Mouse (Mus musculus): ENCODE measurements around the gene Zfp324. TPM values are rescaled to one million over a fixed set of nuclear protein-coding genes. Genes with fewer than 3 reads are reported as not detected.
A peak's percentile ranks its signal among the peaks of the same experiment; 100 is the strongest.

Gene Zfp324
- polyA plus RNA-seq, 1 experiment from 2014 or later = 14.2 TPM

DNA sequence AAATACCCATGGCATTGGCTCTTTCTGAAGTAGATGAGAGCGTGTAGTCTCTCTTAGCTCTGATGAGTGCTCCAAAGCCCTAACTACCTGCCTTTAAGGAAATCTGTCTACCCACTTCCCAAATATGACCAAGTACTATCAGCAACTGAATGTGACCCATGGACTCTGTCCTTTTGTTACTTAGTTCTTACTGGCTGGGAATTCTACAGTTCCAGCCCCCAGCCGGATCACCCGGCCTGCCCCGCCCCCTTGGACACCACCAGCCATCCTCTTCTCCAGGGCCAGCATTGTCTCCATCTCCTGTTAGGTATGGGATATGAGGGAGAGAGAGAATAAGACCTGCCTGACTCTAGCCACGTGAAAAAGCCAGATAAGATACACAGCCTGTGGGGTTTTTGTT, 32.4 kb downstream of the Zfp324 start, which contains the start of gene Slc27a5:
Gene Slc27a5 (minus strand): TSS at position 140 of the 400 bp plus-strand sequence.
- no peak within 1 kb of the TSS for H3K9ac ChIP-seq
- no peaks in the 10 kb centered on the region for H3K9me3 ChIP-seq
- H3K27ac ChIP-seq = no peak within 1 kb of the TSS
- no peaks in the 10 kb centered on the region for H3K27me3 ChIP-seq
- no peak for ATAC-seq (ENCODE audit: insufficient number of reproducible peaks, insufficient read depth, low FRiP score, low TSS enrichment, low read depth)
- no peaks in the 10 kb centered on the region for H3K4me1 ChIP-seq
- no peak within 1 kb of the TSS for H3K4me3 ChIP-seq
- no peaks in the 10 kb centered on the region for H3K36me3 ChIP-seq
- no peak within 1 kb of the TSS for H3K4me2 ChIP-seq
- 74% methylated on average over 5 of the region's 5 CpGs for WGBS

DNA sequence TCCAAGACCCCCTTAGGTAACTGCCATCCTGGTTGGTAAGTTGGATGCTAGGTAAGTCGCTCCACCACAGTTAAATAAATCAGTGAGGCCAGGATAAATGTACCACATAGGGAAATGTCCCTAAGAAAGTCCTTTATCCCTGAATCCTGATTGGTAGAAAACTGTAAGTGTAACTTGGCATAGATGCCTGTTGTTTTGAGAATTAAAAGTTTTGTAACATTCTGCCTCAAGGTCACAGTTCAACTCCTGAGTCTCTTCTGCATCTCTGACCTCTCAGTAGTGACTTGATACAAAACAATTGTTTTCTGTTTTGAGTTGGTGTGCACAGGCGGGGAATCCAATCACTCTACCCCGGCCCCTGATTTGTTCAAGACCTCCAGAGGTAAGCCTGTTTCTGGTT, 33.2 kb downstream of the Zfp324 start, which contains the start of gene Trim28:
Gene Trim28 (plus strand): TSS at position 264 of the 400 bp plus-strand sequence.
- Histone ChIP-seq H3K36me3 (peaks cover 7% of the 10 kb centered on the region), H3K4me1 (no peaks in the 10 kb centered on the region), H3K27ac (no peak within 1 kb of the TSS), H3K4me3 (no peak within 1 kb of the TSS), H3K27me3 (no peaks in the 10 kb centered on the region), H3K4me2 (no peak within 1 kb of the TSS), H3K9ac (no peak within 1 kb of the TSS), H3K9me3 (no peaks in the 10 kb centered on the region)
- ATAC-seq (ENCODE audit: insufficient number of reproducible peaks, insufficient read depth, low FRiP score, low TSS enrichment, low read depth) = no peak
- WGBS = 67% methylated on average over 3 of the region's 3 CpGs

DNA sequence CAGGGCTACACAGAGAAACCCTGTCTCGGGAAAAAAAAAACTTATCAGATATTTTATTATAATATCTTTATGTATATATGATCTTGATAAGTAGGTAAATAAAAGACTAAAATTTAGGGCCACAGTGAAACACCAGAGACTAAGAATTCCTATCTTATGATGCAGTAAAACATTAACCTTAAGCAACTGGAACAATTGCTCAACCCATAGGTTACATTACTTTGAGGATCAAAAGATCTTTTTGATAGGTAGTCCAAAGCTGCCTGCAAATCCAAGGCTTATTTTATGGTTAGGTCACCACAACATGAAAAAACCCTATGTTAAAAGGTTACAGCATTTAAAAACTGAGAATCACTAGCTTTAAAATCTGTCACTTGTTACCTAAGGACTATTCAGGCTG, 35.9 kb downstream of the Zfp324 start:
- Histone ChIP-seq H3K4me2 (no peak overlapping the region), H3K4me1 (no peaks in the 10 kb centered on the region), H3K27ac (no peak overlapping the region), H3K36me3 (peaks cover 30% of the 10 kb centered on the region), H3K4me3 (no peak overlapping the region), H3K9me3 (no peaks in the 10 kb centered on the region), H3K9ac (no peak overlapping the region), H3K27me3 (no peaks in the 10 kb centered on the region)
- WGBS = 62% methylated on average over 1 of the region's 1 CpGs
- no peak for ATAC-seq (ENCODE audit: insufficient number of reproducible peaks, insufficient read depth, low FRiP score, low TSS enrichment, low read depth)

DNA sequence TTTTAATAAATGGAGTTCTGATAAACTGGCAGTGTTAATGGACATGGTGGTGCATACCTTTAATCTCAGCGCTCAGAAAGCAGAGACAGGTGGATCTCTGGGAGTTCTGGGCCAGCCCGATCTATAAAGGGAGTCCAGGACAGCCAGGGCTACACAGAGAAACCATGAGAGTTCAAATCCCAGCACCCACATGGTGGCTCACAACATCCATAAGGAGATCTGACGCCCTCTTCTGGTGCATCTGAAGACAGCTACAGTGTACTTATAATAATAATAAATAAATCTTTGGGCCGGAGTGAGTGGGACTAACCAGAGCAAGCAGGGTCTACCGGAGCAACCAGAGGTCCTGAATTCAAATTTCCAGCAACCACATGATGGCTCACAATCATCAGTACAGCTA, 37.7 kb downstream of the Zfp324 start:
- H3K9me3 ChIP-seq = no peaks in the 10 kb centered on the region
- no peak for ATAC-seq (ENCODE audit: insufficient number of reproducible peaks, insufficient read depth, low FRiP score, low TSS enrichment, low read depth)

DNA sequence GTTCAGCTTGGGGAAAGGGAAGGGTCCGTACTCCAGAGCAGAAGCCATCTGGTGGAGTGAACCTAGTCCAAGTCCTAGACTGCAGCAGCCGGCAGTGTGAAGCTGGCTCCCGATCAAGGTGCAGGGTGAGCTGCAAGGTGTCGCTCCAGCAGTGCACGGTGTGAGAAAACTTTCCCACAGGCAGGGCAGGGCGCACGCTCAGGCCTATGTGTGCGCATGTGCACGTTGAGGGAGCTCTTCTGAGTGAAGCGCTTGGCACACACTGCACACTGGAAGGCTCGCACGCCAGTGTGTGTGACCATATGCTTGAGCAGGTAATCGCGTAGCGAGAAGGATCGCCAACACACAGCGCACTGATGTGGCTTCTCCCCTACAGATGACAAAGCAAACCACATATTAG, 40.4 kb downstream of the Zfp324 start:
- Histone ChIP-seq H3K4me1 (peaks cover 22% of the 10 kb centered on the region), H3K27me3 (peaks cover 8% of the 10 kb centered on the region; the same call in 1 of the 2 replicates), H3K27ac (no peak overlapping the region), H3K9me3 (no peaks in the 10 kb centered on the region), H3K4me3 (no peak overlapping the region), H3K4me2 (no peak overlapping the region), H3K9ac (no peak overlapping the region), H3K36me3 (peaks cover 46% of the 10 kb centered on the region)
- ATAC-seq (ENCODE audit: insufficient number of reproducible peaks, insufficient read depth, low FRiP score, low TSS enrichment, low read depth) = no peak
- 88% methylated on average over 17 of the region's 17 CpGs for WGBS

More for the DNA sequence above, 37.7 kb downstream of the Zfp324 start:
- 73% methylated on average over 5 of the region's 5 CpGs for WGBS
- Histone ChIP-seq H3K27ac (no peak overlapping the region), H3K9ac (no peak overlapping the region), H3K4me1 (peaks cover 9% of the 10 kb centered on the region), H3K36me3 (peaks cover 46% of the 10 kb centered on the region), H3K4me3 (no peak overlapping the region), H3K4me2 (no peak overlapping the region), H3K27me3 (peaks cover 8% of the 10 kb centered on the region; the same call in 1 of the 2 replicates)

DNA sequence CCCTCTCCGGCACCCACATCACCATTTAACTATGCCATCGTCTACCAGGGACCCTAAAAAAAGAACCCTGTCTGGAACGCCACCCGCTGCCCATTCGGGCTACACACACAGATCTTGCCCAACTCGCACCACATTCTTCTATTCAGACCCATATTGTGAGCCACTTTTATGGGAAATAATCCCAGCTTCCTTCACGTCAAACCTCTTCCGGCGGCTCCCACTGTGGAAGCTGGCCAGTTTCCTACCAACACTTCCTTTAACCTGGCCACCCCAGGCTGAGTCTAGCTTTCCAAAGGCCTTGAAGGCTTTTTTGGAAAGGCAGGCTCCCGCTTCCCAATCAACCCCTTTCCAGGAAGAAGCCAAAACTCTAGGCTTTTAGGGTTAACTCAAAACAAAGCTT, 40.9 kb downstream of the Zfp324 start:
- 87% methylated on average over 10 of the region's 10 CpGs for WGBS
- Histone ChIP-seq H3K9ac (no peak overlapping the region), H3K9me3 (no peaks in the 10 kb centered on the region), H3K4me3 (no peak overlapping the region), H3K4me2 (no peak overlapping the region), H3K4me1 (peaks cover 22% of the 10 kb centered on the region), H3K27ac (no peak overlapping the region), H3K36me3 (peaks cover 46% of the 10 kb centered on the region), H3K27me3 (peaks cover 8% of the 10 kb centered on the region; the same call in 1 of the 2 replicates)
- ATAC-seq (ENCODE audit: insufficient number of reproducible peaks, insufficient read depth, low FRiP score, low TSS enrichment, low read depth) = no peak

DNA sequence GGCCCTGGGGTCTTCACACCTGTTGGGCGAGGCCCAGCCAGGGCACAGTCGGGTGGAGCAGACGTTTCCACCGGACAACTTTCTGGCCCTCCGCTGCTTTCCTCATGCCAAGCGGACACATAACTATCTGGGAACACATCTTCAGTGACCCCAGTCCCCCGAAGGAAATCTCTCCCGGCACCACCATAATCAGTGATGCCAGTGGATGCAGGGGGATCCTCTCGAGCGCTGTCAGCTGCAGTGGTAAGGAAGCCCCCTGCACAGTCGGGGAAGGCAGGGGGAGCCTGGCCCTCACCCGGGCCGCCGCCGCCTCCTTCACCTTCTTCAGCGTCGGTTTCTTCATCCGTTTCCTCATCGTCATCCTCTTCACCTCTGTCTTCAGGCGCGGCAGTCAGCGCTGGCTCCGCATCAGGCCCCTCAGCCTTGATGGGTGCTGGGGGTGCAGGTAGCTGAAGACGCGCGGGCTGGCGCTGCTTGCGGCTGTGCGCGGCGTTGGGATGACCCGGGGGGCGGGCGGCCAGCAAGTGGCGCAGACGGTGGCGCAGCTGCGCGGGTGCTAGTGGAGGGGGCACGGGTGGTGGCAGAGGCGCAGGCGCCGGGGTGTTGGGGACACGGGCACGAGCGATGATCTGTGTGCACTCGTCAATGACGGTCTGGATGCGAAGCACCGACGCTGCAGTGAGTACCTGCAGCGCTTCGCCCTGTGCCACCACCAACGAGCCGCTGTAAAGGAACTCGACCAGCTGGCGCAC, 41.9 kb downstream of the Zfp324 start:
- Histone ChIP-seq H3K4me3 (no peak overlapping the region), H3K4me2 (peak overlapping the region; percentile 75), H3K9ac (peak overlapping the region; percentile 87), H3K36me3 (peaks cover 46% of the 10 kb centered on the region), H3K4me1 (peaks cover 22% of the 10 kb centered on the region), H3K27ac (no peak overlapping the region), H3K9me3 (no peaks in the 10 kb centered on the region), H3K27me3 (peaks cover 8% of the 10 kb centered on the region; the same call in 1 of the 2 replicates)
- WGBS = 50% methylated on average over 57 of the region's 57 CpGs
- ATAC-seq (ENCODE audit: insufficient number of reproducible peaks, insufficient read depth, low FRiP score, low TSS enrichment, low read depth) = no peak

DNA sequence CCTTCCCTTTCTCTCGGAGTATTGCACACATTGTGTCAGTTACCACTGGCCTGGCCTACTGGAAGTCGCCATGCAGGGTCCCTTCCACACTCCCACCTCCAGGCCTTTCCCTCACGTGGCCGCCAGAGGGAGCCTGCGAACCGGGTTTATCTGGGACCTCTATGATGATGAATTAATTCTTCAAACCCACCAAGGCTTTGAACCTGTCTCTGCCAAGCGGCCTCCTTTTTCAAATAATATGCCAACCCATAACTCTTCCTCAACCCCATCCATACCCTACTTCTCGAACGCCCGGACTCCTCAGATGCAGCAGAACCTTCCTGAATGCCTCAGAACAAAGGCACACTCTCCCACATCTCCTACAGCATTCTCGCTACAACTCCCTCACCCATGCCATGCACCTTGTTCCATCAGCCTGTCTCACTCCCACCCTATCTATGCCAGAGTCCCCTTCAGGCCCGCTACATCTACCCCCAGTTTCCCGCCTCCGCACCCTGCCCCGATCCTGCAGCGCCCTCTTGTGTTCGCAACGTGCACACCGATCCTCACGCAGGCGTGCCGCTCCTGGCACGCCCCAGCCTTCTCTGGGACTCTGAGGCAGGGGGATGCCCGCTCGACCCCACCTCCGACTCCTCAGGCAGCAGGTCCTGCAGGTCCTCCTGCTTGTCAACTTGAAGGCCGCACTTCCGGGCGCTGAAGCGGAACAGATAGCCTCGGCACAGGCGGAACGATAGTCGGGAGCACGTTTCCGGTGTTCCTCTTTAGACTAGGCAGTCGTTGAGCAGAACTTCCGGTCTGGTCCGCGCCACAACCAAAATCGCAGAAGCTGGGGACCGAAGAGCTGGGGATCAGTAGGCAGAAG, 43.7 kb downstream of the Zfp324 start:
- Histone ChIP-seq H3K27ac (peak overlapping the region; percentile 97), H3K4me2 (peak overlapping the region; percentile 75), H3K4me1 (peaks cover 22% of the 10 kb centered on the region), H3K36me3 (peaks cover 35% of the 10 kb centered on the region), H3K9me3 (no peaks in the 10 kb centered on the region), H3K4me3 (peak overlapping the region; percentile 66), H3K9ac (peak overlapping the region; percentile 87), H3K27me3 (peaks cover 8% of the 10 kb centered on the region; the same call in 1 of the 2 replicates)
- peak; percentile 85 for ATAC-seq (ENCODE audit: insufficient number of reproducible peaks, insufficient read depth, low FRiP score, low TSS enrichment, low read depth)
- WGBS = under 1% methylated on average over 42 of the region's 42 CpGs

DNA sequence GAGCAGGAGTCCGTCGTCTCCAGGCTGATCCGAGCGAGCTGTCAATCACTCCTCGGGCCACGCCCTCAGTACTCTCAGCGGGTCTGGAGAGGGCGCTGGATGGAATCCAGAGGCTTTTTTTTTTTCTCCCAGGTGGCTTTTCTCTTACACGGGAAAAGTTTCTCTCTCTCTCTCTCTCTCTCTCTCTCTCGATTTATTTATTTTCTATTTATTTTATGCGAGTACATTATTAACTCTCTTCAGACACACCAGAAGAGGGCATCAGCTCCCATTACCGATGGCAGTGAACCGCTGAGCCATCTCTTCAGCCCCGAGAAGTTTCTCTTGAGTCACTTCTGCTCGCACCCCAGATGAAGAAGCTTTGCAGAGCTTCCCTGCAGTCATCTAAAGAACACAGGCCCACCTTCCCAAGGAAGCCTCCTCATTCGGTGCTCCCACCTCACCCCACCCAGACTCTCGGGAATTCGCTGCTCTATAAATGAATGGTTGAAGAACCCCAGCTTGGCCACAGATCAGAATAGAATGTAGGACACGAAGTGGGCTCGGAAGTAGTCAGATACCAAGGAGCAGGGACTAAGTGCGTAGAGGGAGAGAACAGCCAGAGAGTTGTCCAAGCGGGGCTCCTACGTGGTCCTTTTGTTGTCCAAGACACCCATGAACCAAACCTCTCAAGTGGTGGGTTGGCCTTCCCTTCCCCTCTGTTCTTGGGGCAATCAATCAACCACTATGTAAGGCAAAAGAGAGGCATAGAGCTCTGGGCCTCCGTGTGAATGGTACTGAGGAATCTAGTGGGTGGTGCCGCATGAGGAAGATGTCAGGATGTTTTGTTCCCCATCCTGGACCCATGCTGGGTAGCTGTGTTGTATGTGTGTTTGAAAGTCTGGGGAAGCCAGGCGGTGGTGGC, 44.6 kb downstream of the Zfp324 start, which contains the start of gene Zbtb45:
Gene Zbtb45 (minus strand): TSS at position 30 of the 904 bp plus-strand sequence.
- Histone ChIP-seq H3K4me3 (peak within 1 kb of the TSS; percentile 66), H3K9me3 (no peaks in the 10 kb centered on the region), H3K9ac (peak within 1 kb of the TSS; percentile 87), H3K4me1 (peaks cover 22% of the 10 kb centered on the region), H3K27me3 (peaks cover 8% of the 10 kb centered on the region; the same call in 1 of the 2 replicates), H3K4me2 (peak within 1 kb of the TSS; percentile 75), H3K27ac (peak within 1 kb of the TSS; percentile 97), H3K36me3 (peaks cover 28% of the 10 kb centered on the region)
- 21% methylated on average over 26 of the region's 26 CpGs for WGBS
- no peak for ATAC-seq (ENCODE audit: insufficient number of reproducible peaks, insufficient read depth, low FRiP score, low TSS enrichment, low read depth)

DNA sequence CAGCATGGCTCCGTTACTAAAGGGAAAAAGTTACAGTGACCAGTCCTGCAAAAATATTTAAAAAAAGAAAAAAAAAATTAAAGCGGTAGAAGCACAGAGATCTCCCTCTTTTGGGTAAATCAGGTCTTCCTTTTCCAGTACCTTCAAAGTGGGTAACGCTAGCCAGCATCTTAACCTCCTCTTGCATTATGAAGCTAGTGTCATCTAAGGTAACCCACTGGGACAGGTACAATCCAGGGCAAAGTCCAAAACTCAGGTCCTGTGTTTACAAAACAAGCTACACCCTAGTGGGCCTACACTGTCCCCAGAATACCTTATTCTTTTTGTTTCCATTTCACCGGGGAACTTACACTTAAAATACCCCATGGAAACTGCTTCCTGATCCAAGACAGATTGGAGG, 48.0 kb downstream of the Zfp324 start:
- Histone ChIP-seq H3K36me3 (no peaks in the 10 kb centered on the region), H3K27me3 (no peaks in the 10 kb centered on the region), H3K9ac (no peak overlapping the region), H3K9me3 (no peaks in the 10 kb centered on the region), H3K4me1 (peaks cover 9% of the 10 kb centered on the region), H3K4me3 (no peak overlapping the region), H3K4me2 (no peak overlapping the region), H3K27ac (no peak overlapping the region)
- ATAC-seq (ENCODE audit: insufficient number of reproducible peaks, insufficient read depth, low FRiP score, low TSS enrichment, low read depth) = no peak
- WGBS = 53% methylated on average over 4 of the region's 4 CpGs

Data from embryonic facial prominence, embryonic 13.5 days (tissue).